ENCODE assay signal across 9 mouse cellular contexts in genomic region chr9:21950322-21950721, GRCm38 (mm10). TPM values are rescaled to one million over a fixed set of nuclear protein-coding genes. Genes with fewer than 3 reads are reported as not detected.
DNase-seq lines count a peak whose midpoint lies in the region; ATAC-seq and TF ChIP-seq lines count a peak whose summit lies in the region.
"Had no signal": no experiment of that assay in that cellular context is flagged by ENCODE, and none has a peak within 500 bp of the region (broad histone marks: within the 10 kb centered on the region; RNA-seq: fewer than 3 reads in every experiment).

No protein-coding gene starts in this region.

- H3K4me3 ChIP-seq in forebrain, embryonic 11.5 days (ENCODE audit: low read depth, low read length), result no peak overlapping the region
- H3K4me3 ChIP-seq in forebrain, embryonic 15.5 days, result no peak overlapping the region
- no peak overlapping the region for H3K4me3 ChIP-seq in thymus, adult 2 months (ENCODE audit: control insufficient read depth, insufficient read depth, low read length)
- H3K4me3 ChIP-seq: heart, embryonic 15.5 days had no signal

- H3K9ac ChIP-seq in forebrain, embryonic 11.5 days (ENCODE audit: low read length), result no peak overlapping the region
- no peak overlapping the region for H3K9ac ChIP-seq in forebrain, embryonic 15.5 days (replicated peaks)
- H3K9ac ChIP-seq: heart, embryonic 15.5 days had no signal

- H3K4me2 ChIP-seq in forebrain, embryonic 11.5 days (ENCODE audit: low read depth, low read length, severe bottlenecking), result no peak overlapping the region
- H3K4me2 ChIP-seq in forebrain, embryonic 15.5 days (replicated peaks), result no peak overlapping the region
- H3K4me2 ChIP-seq: heart, embryonic 15.5 days had no signal

- no peak for ATAC-seq in forebrain, embryonic 11.5 days (replicated peaks; ENCODE audit: low FRiP score)
- no peak for ATAC-seq in forebrain, embryonic 15.5 days (replicated peaks)

- no peaks in the 10 kb centered on the region for H3K36me3 ChIP-seq in forebrain, embryonic 11.5 days (ENCODE audit: control insufficient read depth, insufficient read depth, low read length)
- peaks cover 10% of the 10 kb centered on the region; the same call in 1 of the 2 replicates for H3K36me3 ChIP-seq in forebrain, embryonic 15.5 days
- no peaks in the 10 kb centered on the region for H3K36me3 ChIP-seq in thymus, adult 2 months (ENCODE audit: control insufficient read depth, insufficient read depth, low read length)
- H3K36me3 ChIP-seq: heart, embryonic 15.5 days had no signal

- intact Hi-C loops in left cerebral cortex, postnatal 25 days (cut with DNase I), result no loop called here

- WGBS in forebrain, embryonic 11.5 days, result 21% methylated on average over 11 of the region's 11 CpGs
- WGBS in forebrain, embryonic 15.5 days, result 22% methylated on average over 11 of the region's 11 CpGs
- WGBS in thymus, adult 2 months, result 17% methylated on average over 11 of the region's 11 CpGs

- H3K9me3 ChIP-seq in forebrain, embryonic 11.5 days (ENCODE audit: control insufficient read depth, low read length), result no peaks in the 10 kb centered on the region
- H3K9me3 ChIP-seq in forebrain, embryonic 15.5 days, result no peaks in the 10 kb centered on the region
- H3K9me3 ChIP-seq: heart, embryonic 15.5 days had no signal

- TF ChIP-seq CTCF in thymus, adult 2 months (IDR thresholded peaks at IDR 0.05; ENCODE audit: borderline replicate concordance, control insufficient read depth, extremely low read depth, insufficient read depth, low read length, poor library complexity), result no peak

- H3K4me1 ChIP-seq in forebrain, embryonic 11.5 days (replicated peaks; ENCODE audit: control insufficient read depth, insufficient read depth, low read length), result peaks cover 4% of the 10 kb centered on the region; the same call in 1 of the 2 replicates
- peaks cover 14% of the 10 kb centered on the region for H3K4me1 ChIP-seq in forebrain, embryonic 15.5 days
- H3K4me1 ChIP-seq in thymus, adult 2 months (replicated peaks; ENCODE audit: control insufficient read depth, insufficient read depth, low read length), result peaks cover 6% of the 10 kb centered on the region; the same call in 1 of the 2 replicates

- no peak for TF ChIP-seq POLR2A in thymus, adult 2 months (IDR thresholded peaks at IDR 0.05; ENCODE audit: control insufficient read depth, extremely low read depth, insufficient read depth, low read length, poor library complexity)

- no peaks in the 10 kb centered on the region for H3K27me3 ChIP-seq in forebrain, embryonic 11.5 days (ENCODE audit: control insufficient read depth, insufficient read depth, low read length)
- 0 out of 2 replicates have a peak, but pooled peaks cover 3% of the 10 kb centered on the region for H3K27me3 ChIP-seq in forebrain, embryonic 15.5 days
- H3K27me3 ChIP-seq in thymus, adult 2 months (ENCODE audit: control insufficient read depth, insufficient read depth, low read length), result peaks cover 2% of the 10 kb centered on the region; the same call in 1 of the 2 replicates

- peak; percentile 87 for DNase-seq in forebrain, embryonic 11.5 days (ENCODE audit: low spot score)
- peak; percentile 69 for DNase-seq in thymus, adult 2 months
- no peak for DNase-seq in thymus, adult 18-20 months
- peak; percentile 52 to 68 for DNase-seq in gastrocnemius, postnatal 4 days (ENCODE audit: low spot score in 2 of 2)
- DNase-seq in lung, postnatal 4 days, result peak; percentile 52 to 80
- peak; percentile 77 for DNase-seq in thymus, postnatal 0 days (ENCODE audit: low spot score)
- DNase-seq in left cerebral cortex, postnatal 25 days (ENCODE audit: low spot score in 2 of 2), result no peak

- H3K27ac ChIP-seq in forebrain, embryonic 11.5 days (ENCODE audit: low read depth, low read length), result no peak overlapping the region
- no peak overlapping the region for H3K27ac ChIP-seq in forebrain, embryonic 15.5 days (replicated peaks)
- no peak overlapping the region for H3K27ac ChIP-seq in thymus, adult 2 months (ENCODE audit: control insufficient read depth, insufficient read depth, low read length)
- H3K27ac ChIP-seq: heart, embryonic 15.5 days had no signal

RNA-seq across cellular contexts. Expression of gene Swsap1, which starts 5.2 kb away (rescaled TPM):
- 18.5 and 22.2 TPM in 2 replicates for polyA plus RNA-seq in forebrain, embryonic 11.5 days (2014; fragmentation: Nextera tagmentation; extraction: Ambion mirVana)
- polyA plus RNA-seq in forebrain, embryonic 15.5 days (2015; fragmentation: Nextera tagmentation; extraction: Ambion mirVana), result 9.3 and 12.1 TPM in 2 replicates
- 6.7 and 7.6 TPM in 2 replicates for polyA plus RNA-seq in thymus, adult 2 months (2012; rRNA removed)
- total RNA-seq in gastrocnemius, postnatal 4 days (2021), result 1 to 10 TPM; 5.2 to 6.3 TPM
- polyA plus RNA-seq in thymus, postnatal 0 days (2015; fragmentation: Nextera tagmentation; extraction: Ambion mirVana), result 5.3 and 5.9 TPM in 2 replicates
- total RNA-seq in left cerebral cortex, postnatal 25 days (2021), result 10 to 100 TPM; 14.3 to 15.6 TPM

RNA-seq across cellular contexts. Expression of gene Epor, which starts 13.0 kb away (rescaled TPM):
- polyA plus RNA-seq in forebrain, embryonic 11.5 days (2014; fragmentation: Nextera tagmentation; extraction: Ambion mirVana), result 6.7 and 7.0 TPM in 2 replicates
- 1.7 and 1.8 TPM in 2 replicates for polyA plus RNA-seq in forebrain, embryonic 15.5 days (2015; fragmentation: Nextera tagmentation; extraction: Ambion mirVana)
- polyA plus RNA-seq in thymus, adult 2 months (2012; rRNA removed), result 3.8 and 4.9 TPM in 2 replicates
- total RNA-seq in gastrocnemius, postnatal 4 days (2021), result 1 to 10 TPM; 6.5 to 7.5 TPM
- polyA plus RNA-seq in thymus, postnatal 0 days (2015; fragmentation: Nextera tagmentation; extraction: Ambion mirVana), result 2.5 and 3.1 TPM in 2 replicates
- total RNA-seq in left cerebral cortex, postnatal 25 days (2021), result 1 to 10 TPM; 7.9 to 8.9 TPM

RNA-seq across cellular contexts. Expression of gene Plppr2, which starts 13.5 kb away (rescaled TPM):
- polyA plus RNA-seq in forebrain, embryonic 11.5 days (2014; fragmentation: Nextera tagmentation; extraction: Ambion mirVana), result 24.2 and 27.1 TPM in 2 replicates
- 71.9 and 73.0 TPM in 2 replicates for polyA plus RNA-seq in forebrain, embryonic 15.5 days (2015; fragmentation: Nextera tagmentation; extraction: Ambion mirVana)
- polyA plus RNA-seq in thymus, adult 2 months (2012; rRNA removed), result 3.8 and 5.5 TPM in 2 replicates
- total RNA-seq in gastrocnemius, postnatal 4 days (2021), result 1 to 10 TPM; 4.4 to 4.8 TPM
- polyA plus RNA-seq in thymus, postnatal 0 days (2015; fragmentation: Nextera tagmentation; extraction: Ambion mirVana), result 0.36 and 0.51 TPM in 2 replicates
- total RNA-seq in left cerebral cortex, postnatal 25 days (2021), result 100 to 1,000 TPM; 203 to 219 TPM

RNA-seq across cellular contexts. Expression of gene Tmem205, which starts 23.0 kb away (rescaled TPM):
- 30.3 and 31.0 TPM in 2 replicates for polyA plus RNA-seq in forebrain, embryonic 11.5 days (2014; fragmentation: Nextera tagmentation; extraction: Ambion mirVana)
- polyA plus RNA-seq in forebrain, embryonic 15.5 days (2015; fragmentation: Nextera tagmentation; extraction: Ambion mirVana), result 53.5 and 53.7 TPM in 2 replicates
- 40.0 and 47.7 TPM in 2 replicates for polyA plus RNA-seq in thymus, adult 2 months (2012; rRNA removed)
- total RNA-seq in gastrocnemius, postnatal 4 days (2021), result 10 to 100 TPM; 18.9 to 21.4 TPM
- polyA plus RNA-seq in thymus, postnatal 0 days (2015; fragmentation: Nextera tagmentation; extraction: Ambion mirVana), result 29.6 and 31.1 TPM in 2 replicates
- 10 to 100 TPM; 31.5 to 39.3 TPM for total RNA-seq in left cerebral cortex, postnatal 25 days (2021)

RNA-seq across cellular contexts. Expression of gene Ccdc159, which starts 23.1 kb away (rescaled TPM):
- polyA plus RNA-seq in forebrain, embryonic 11.5 days (2014; fragmentation: Nextera tagmentation; extraction: Ambion mirVana), result 4.4 and 4.5 TPM in 2 replicates
- polyA plus RNA-seq in forebrain, embryonic 15.5 days (2015; fragmentation: Nextera tagmentation; extraction: Ambion mirVana), result 7.5 and 8.8 TPM in 2 replicates
- polyA plus RNA-seq in thymus, adult 2 months (2012; rRNA removed), result 1.3 and 1.9 TPM in 2 replicates
- 1 to 10 TPM in 1 of 2 experiments, under 1 TPM in 1; 0.98 to 1.3 TPM for total RNA-seq in gastrocnemius, postnatal 4 days (2021)
- 0.24 and 0.40 TPM in 2 replicates for polyA plus RNA-seq in thymus, postnatal 0 days (2015; fragmentation: Nextera tagmentation; extraction: Ambion mirVana)
- total RNA-seq in left cerebral cortex, postnatal 25 days (2021), result 10 to 100 TPM; 13.7 to 16.5 TPM

Comparison
In these comparisons a context has a peak if more than half of its experiments do, and no peak if none do; other contexts are left out.
1. DNase-seq: peak in forebrain, embryonic 11.5 days (single experiment), thymus, adult 2 months (single experiment), gastrocnemius, postnatal 4 days (2 of 2), lung, postnatal 4 days (2 of 2) and thymus, postnatal 0 days (single experiment); none in thymus, adult 18-20 months (0 of 2) and left cerebral cortex, postnatal 25 days (0 of 2).